Mouse (Mus musculus): Measurements from ENCODE around the gene Fez1. TPM values are rescaled to one million over a fixed set of nuclear protein-coding genes. Genes with fewer than 3 reads are reported as not detected.
A peak's percentile ranks its signal among the peaks of the same experiment; 100 is the strongest.

The Fez1 gene
- total RNA-seq, 2 experiments from 2014 or later: 2.8 to 3.6 TPM

DNA sequence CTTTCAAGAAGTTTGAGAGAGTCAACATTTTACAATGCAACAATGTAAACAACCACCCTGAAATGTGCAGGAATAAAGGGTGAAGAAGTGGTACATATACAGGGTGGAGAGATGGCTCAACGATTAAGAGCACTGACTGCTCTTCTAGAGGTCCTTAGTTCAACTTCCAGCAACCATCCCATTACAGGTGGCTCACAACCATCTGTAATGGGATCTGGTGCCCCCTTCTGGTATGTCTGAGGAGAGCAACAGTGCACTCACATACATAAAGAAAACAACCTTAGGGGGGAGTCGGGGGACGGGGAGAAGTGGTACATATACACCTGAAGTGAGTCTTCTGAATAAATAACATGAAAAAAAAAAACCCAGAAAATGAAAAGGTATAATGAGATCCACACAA is 63.6 kb downstream of the Fez1 start:
- intact Hi-C loops (cut with DNase I): no loop called here
- no peak for DNase-seq

DNA sequence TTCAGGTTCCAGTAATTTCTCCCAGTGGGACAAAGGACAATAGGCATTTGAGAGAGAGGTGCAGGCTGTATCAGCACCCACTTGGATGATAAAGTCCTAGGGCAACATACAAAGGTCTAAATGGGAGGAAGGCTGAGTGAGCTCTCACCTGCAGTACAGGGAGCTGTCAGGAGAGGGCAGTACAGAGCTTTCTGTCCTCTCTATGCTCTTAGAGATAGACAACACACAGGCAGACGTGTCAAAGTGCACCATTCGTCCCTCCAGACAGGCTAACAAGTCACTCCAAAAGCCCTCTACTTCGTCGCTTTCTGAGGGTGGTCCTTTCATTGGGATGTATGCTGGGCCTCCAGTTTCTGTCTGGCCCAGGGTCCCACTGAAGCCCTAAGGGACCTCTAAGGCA is 68.9 kb downstream of the Fez1 start:
- DNase-seq: peak in 1 of 2 experiments; percentile 33
- intact Hi-C loops (cut with DNase I): loop anchor here (5.0 kb wide), 1 partner anchor 437 kb away; no protein-coding TSS in a partner anchor

- no peak for DNase-seq
- intact Hi-C loops (cut with DNase I): loop anchor here (5.0 kb wide), 1 partner anchor 434 kb away; no protein-coding TSS in a partner anchor
Measured at GRCm38 (mm10) chr9:36893413-36893990, 71.8 kb downstream of the Fez1 start.

GRCm38 (mm10) chr9:36894242-36894641 is 72.6 kb downstream of the Fez1 start:
- intact Hi-C loops (cut with DNase I): loop anchor here (5.0 kb wide), 1 partner anchor 433 kb away; no protein-coding TSS in a partner anchor

DNA sequence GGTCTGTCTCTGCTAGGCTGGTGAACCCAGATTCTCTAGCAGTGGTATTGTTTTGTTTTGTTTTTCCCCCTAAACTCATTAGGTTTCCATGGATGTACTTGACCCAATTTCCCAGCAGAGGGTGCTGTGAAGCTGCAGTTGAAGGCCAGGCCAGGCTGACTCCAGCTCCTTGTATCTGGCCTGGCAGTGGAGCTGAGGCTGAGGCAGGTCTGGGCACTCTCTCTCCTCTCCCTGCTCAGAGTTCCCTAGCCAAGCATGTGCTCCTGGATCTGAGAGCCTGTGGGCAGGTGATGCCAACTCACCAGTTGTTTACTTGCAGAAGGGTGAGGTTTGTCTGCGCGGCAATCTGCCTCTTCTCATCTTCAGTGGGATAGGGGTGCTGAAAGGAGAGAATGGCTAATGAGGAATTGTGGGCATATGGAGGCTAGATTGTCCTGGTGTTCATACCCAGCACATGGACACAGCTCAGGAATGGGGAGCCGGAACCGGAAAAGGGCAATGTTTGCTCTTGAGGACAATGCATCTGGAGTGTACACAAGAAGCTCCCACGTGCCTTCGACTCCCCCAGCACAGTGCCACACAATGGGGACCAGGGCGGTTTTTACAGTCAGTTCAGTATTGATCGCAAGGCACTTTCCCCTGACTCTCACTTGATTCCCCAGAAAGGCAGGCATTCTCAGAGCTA is 73.5 kb downstream of the Fez1 start:
- peak; percentile 42 to 63 for DNase-seq
- intact Hi-C loops (cut with DNase I): loop anchor here (1.0 to 5.0 kb wide), 3 partner anchors 52 to 335 kb away; partner anchors contain the start of gene Pknox2

More at GRCm38 (mm10) chr9:36894242-36894641, 72.6 kb downstream of the Fez1 start:
- no peak for DNase-seq

GRCm38 (mm10) chr9:36898560-36898959 is 76.9 kb downstream of the Fez1 start:
- DNase-seq: peak; percentile 66 to 67
- intact Hi-C loops (cut with DNase I): loop anchor here (5.0 kb wide), 2 partner anchors 49 to 249 kb away; partner anchors contain the start of gene Pknox2

GRCm38 (mm10) chr9:36900464-36900863 is 78.8 kb downstream of the Fez1 start:
- intact Hi-C loops (cut with DNase I): no loop called here
- DNase-seq: no peak

DNA sequence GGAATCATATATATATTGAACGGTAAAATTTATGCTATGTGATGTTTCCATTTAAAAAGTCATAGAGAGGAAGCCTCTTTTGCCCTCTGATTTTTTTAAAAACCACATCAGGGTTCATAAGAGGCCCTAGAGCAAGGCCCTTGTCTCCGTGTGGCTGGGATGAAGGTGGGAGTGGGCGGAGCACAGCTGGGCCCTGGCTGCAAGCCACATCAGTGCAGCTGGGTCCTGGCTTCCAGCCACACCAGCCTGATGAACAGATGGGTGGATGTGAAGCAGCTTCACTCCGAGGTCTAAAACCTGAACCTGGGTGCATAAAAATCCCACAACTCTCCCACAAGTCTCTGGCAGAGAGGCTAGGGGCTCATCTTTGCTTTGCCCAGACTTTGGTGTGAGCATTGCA is 83.8 kb downstream of the Fez1 start:
- DNase-seq: no peak
- intact Hi-C loops (cut with DNase I): no loop called here

GRCm38 (mm10) chr9:36916362-36916761 is 94.7 kb downstream of the Fez1 start:
- peak; percentile 75 to 80 for DNase-seq
- intact Hi-C loops (cut with DNase I): loop anchor here (1.0 to 5.0 kb wide), 2 partner anchors 52 to 231 kb away; partner anchors contain the start of gene Pknox2

GRCm38 (mm10) chr9:36916915-36917314 is 95.3 kb downstream of the Fez1 start:
- DNase-seq: peak; percentile 43 to 56
- intact Hi-C loops (cut with DNase I): loop anchor here (1.0 to 5.0 kb wide), 2 partner anchors 51 to 230 kb away; partner anchors contain the start of gene Pknox2

DNA sequence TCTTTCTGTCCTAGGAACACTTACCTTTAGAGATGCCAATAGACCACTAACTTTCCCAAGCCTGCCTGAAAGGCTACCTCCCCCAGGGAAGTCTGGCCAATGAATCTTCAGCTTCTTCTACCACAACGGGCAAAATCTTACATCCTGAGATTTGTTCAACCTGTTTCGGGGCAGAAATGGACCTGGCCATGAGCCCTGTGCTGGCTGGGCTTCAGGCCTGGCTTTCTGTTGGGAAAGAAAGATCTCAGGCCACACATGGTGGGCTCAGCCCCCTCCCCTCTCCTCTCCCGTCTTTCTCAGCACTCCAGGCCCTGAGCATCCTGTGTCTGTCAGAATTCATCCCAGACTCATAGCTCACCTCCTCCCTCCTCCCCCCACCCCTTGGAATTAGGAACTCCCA is 96.9 kb downstream of the Fez1 start:
- DNase-seq: no peak
- intact Hi-C loops (cut with DNase I): loop anchor here (5.0 kb wide), 1 partner anchor 229 kb away; the partner anchor contains the start of gene Pknox2

GRCm38 (mm10) chr9:36919472-36919871 is 97.8 kb downstream of the Fez1 start:
- intact Hi-C loops (cut with DNase I): loop anchor here (5.0 kb wide), 1 partner anchor 228 kb away; the partner anchor contains the start of gene Pknox2
- no peak for DNase-seq

DNA sequence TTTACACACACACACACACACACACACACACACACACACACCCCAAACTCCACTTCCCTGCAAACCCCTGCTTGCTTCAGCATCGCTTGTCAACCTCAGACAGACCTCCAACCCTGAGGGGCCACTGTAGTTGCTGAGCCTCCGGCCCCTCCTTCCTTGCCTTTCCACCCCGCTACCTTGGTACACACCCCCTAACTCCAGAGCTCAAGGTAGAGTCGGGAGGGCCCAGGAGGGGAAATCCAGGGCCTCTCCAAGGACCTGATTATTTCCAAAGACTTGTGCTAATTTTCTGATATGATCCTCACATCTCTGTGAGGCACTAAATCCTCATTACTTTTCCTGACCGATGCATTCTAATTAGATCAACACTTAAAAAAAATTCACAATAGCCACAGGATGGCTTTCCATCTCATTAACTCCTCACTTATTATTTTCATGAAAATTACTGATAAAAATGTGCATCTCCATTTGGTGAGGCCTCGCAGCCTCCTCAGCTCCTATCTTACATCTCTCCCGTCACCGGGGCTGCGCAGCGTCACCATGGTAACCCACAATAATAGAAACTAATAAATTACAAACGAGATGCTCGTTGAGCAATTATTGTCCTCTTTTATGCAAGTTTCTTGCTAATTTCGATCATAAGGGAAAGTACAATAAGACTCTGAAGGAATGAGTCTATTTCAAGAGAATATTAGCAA is 100.2 kb downstream of the Fez1 start:
- intact Hi-C loops (cut with DNase I): no loop called here
- DNase-seq: no peak

- no peak for DNase-seq
- intact Hi-C loops (cut with DNase I): no loop called here
Measured at GRCm38 (mm10) chr9:36923753-36924152, 102.1 kb downstream of the Fez1 start.

Other genes starting within 250 kb of the Fez1 start
- not detected for gene Gm17689, start 239.2 kb upstream of the Fez1 start, total RNA-seq (2021)
- not detected for gene A630095E13Rik, start 178.5 kb upstream of the Fez1 start, total RNA-seq (2021)
- not detected for gene Acrv1, start 128.6 kb upstream of the Fez1 start, total RNA-seq (2021)
- gene Chek1, start 94.8 kb upstream of the Fez1 start, total RNA-seq (2021): under 1 TPM; 0.12 to 0.31 TPM
- gene Stt3a, start 54.2 kb upstream of the Fez1 start, total RNA-seq (2021): 10 to 100 TPM; 36.2 to 42.6 TPM
- 10 to 100 TPM; 69.0 to 73.0 TPM for gene Ei24, start 24.5 kb upstream of the Fez1 start, total RNA-seq (2021)

All from gastrocnemius, postnatal 36 days (tissue).